Mouse (Mus musculus) stomach, postnatal 0 days (tissue): Measurements from ENCODE around the gene Grm7.

ENCODE experiments used
- CTCF ChIP-seq: IDR thresholded peaks from 2 replicates; pipeline ENCODE4 v1.5.1; 2016; ENCODE audit warnings: antibody characterized with exemption, low read depth, mild to moderate bottlenecking, moderate library complexity
- EP300 ChIP-seq: optimal IDR thresholded peaks from 2 replicates; pipeline ENCODE3; 2016; ENCODE audit warnings: antibody characterized with exemption

DNA sequence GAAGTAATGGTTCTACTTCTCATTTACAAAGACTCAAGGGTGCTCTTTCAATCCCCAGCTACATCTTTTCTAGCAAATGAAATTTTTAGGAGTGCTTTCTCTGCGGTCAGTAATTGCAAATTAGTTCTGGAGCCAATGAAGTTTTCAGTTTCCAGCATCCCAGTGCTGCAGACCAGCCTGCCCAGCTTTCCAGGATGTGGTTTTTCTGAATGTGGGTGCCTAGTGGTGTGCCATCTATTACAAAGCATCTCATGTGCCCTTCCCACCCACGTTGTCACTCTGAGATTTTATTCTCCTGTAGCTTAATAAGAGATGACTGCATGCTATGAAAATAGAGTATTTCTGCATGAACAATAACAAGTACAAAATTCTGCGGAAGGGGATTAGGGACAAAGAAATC, 612.9 kb downstream of the Grm7 start:
- TF ChIP-seq CTCF (no peak), EP300 (no peak)
